Comparison of ENCODE assay signal across 20 mouse cellular contexts in genomic region chr8:108883381-108883780, GRCm38 (mm10).
A peak's percentile ranks its signal among the peaks of the same experiment; 100 is the strongest.
DNase-seq lines count a peak whose midpoint lies in the region; ATAC-seq and TF ChIP-seq lines count a peak whose summit lies in the region.
"Had no signal": no experiment of that assay in that cellular context is flagged by ENCODE, and none has a peak within 500 bp of the region (broad histone marks: within the 10 kb centered on the region; RNA-seq: fewer than 3 reads in every experiment).

No protein-coding gene starts in this region.

- H3K9me3 ChIP-seq in hindbrain, embryonic 10.5 days = no peaks in the 10 kb centered on the region
- no peaks in the 10 kb centered on the region for H3K9me3 ChIP-seq in hindbrain, embryonic 13.5 days
- H3K9me3 ChIP-seq in midbrain, embryonic 10.5 days (replicated peaks) = no peaks in the 10 kb centered on the region
- H3K9me3 ChIP-seq in midbrain, embryonic 11.5 days (ENCODE audit: control insufficient read depth, low read length) = no peaks in the 10 kb centered on the region
- no peaks in the 10 kb centered on the region for H3K9me3 ChIP-seq in stomach, postnatal 0 days (ENCODE audit: control insufficient read depth, low read length)
- H3K9me3 ChIP-seq: limb, embryonic 12.5 days; liver, embryonic 13.5 days had no signal

- no peak for TF ChIP-seq EP300 in stomach, postnatal 0 days (optimal IDR thresholded peaks at IDR 0.05)

- TF ChIP-seq CTCF in stomach, postnatal 0 days (IDR thresholded peaks at IDR 0.05; ENCODE audit: low read depth) = peak; percentile 50

- no peak overlapping the region for H3K4me2 ChIP-seq in hindbrain, embryonic 13.5 days
- no peak overlapping the region for H3K4me2 ChIP-seq in midbrain, embryonic 11.5 days
- no peak overlapping the region for H3K4me2 ChIP-seq in stomach, postnatal 0 days (replicated peaks; ENCODE audit: low read depth)
- H3K4me2 ChIP-seq: limb, embryonic 12.5 days; liver, embryonic 13.5 days had no signal

- WGBS in hindbrain, embryonic 10.5 days = 85% methylated on average over 6 of the region's 6 CpGs
- 86% methylated on average over 6 of the region's 6 CpGs for WGBS in hindbrain, embryonic 13.5 days
- 84% methylated on average over 6 of the region's 6 CpGs for WGBS in midbrain, embryonic 10.5 days
- 92% methylated on average over 6 of the region's 6 CpGs for WGBS in midbrain, embryonic 11.5 days
- WGBS in stomach, postnatal 0 days = 59% methylated on average over 6 of the region's 6 CpGs

- no peak overlapping the region for H3K4me3 ChIP-seq in hindbrain, embryonic 10.5 days
- no peak overlapping the region for H3K4me3 ChIP-seq in hindbrain, embryonic 13.5 days
- no peak overlapping the region for H3K4me3 ChIP-seq in midbrain, embryonic 10.5 days
- no peak overlapping the region for H3K4me3 ChIP-seq in midbrain, embryonic 11.5 days (ENCODE audit: low read depth, low read length)
- no peak overlapping the region for H3K4me3 ChIP-seq in stomach, postnatal 0 days (ENCODE audit: low read depth, low read length)
- H3K4me3 ChIP-seq: limb, embryonic 12.5 days; liver, embryonic 13.5 days had no signal

- ATAC-seq in hindbrain, embryonic 13.5 days (ENCODE audit: low FRiP score) = no peak
- no peak for ATAC-seq in midbrain, embryonic 11.5 days (ENCODE audit: low FRiP score)
- ATAC-seq in stomach, postnatal 0 days (ENCODE audit: low FRiP score, low TSS enrichment) = no peak
- ATAC-seq: CD4-positive, CD25-positive, alpha-beta regulatory T cell, adult 4 months; forebrain, postnatal 0 days; Patski had no signal

- H3K4me1 ChIP-seq in hindbrain, embryonic 10.5 days (replicated peaks) = peaks cover 60% of the 10 kb centered on the region
- peaks cover 50% of the 10 kb centered on the region for H3K4me1 ChIP-seq in hindbrain, embryonic 13.5 days (replicated peaks)
- H3K4me1 ChIP-seq in midbrain, embryonic 10.5 days = peaks cover 63% of the 10 kb centered on the region
- peaks cover 20% of the 10 kb centered on the region for H3K4me1 ChIP-seq in midbrain, embryonic 11.5 days (ENCODE audit: control insufficient read depth, insufficient read depth, low read length)
- H3K4me1 ChIP-seq in stomach, postnatal 0 days (replicated peaks; ENCODE audit: control insufficient read depth, insufficient read depth) = peaks cover 6% of the 10 kb centered on the region

- H3K27ac ChIP-seq in hindbrain, embryonic 10.5 days = peak overlapping the region; percentile 35; the same call in 1 of the 2 replicates
- no peak overlapping the region for H3K27ac ChIP-seq in hindbrain, embryonic 13.5 days
- H3K27ac ChIP-seq in midbrain, embryonic 10.5 days (replicated peaks) = 0 out of 2 replicates have a peak overlapping the region, but pooled peaks have one; percentile 13
- no peak overlapping the region for H3K27ac ChIP-seq in midbrain, embryonic 11.5 days (ENCODE audit: low read depth, low read length)
- H3K27ac ChIP-seq in stomach, postnatal 0 days (replicated peaks) = no peak overlapping the region
- H3K27ac ChIP-seq: liver, embryonic 13.5 days; macrophage had no signal

- H3K36me3 ChIP-seq in hindbrain, embryonic 10.5 days = peaks cover 17% of the 10 kb centered on the region; the same call in 1 of the 2 replicates
- no peaks in the 10 kb centered on the region for H3K36me3 ChIP-seq in hindbrain, embryonic 13.5 days
- peaks cover 32% of the 10 kb centered on the region for H3K36me3 ChIP-seq in midbrain, embryonic 10.5 days
- no peaks in the 10 kb centered on the region for H3K36me3 ChIP-seq in midbrain, embryonic 11.5 days (ENCODE audit: control insufficient read depth, insufficient read depth, low read length)
- no peaks in the 10 kb centered on the region for H3K36me3 ChIP-seq in stomach, postnatal 0 days (ENCODE audit: control insufficient read depth, insufficient read depth, low read length)
- H3K36me3 ChIP-seq: liver, embryonic 13.5 days had no signal

- no peak overlapping the region for H3K9ac ChIP-seq in hindbrain, embryonic 13.5 days
- H3K9ac ChIP-seq in midbrain, embryonic 11.5 days (ENCODE audit: low read length) = no peak overlapping the region
- no peak overlapping the region for H3K9ac ChIP-seq in stomach, postnatal 0 days (ENCODE audit: low read length)
- H3K9ac ChIP-seq: forebrain, postnatal 0 days; limb, embryonic 12.5 days; liver, embryonic 13.5 days had no signal

- H3K27me3 ChIP-seq in hindbrain, embryonic 10.5 days (ENCODE audit: insufficient read depth, poor library complexity, severe bottlenecking) = no peaks in the 10 kb centered on the region; the same call in 1 of the 2 replicates
- H3K27me3 ChIP-seq in hindbrain, embryonic 13.5 days = 0 out of 2 replicates have a peak, but pooled peaks cover under 1% of the 10 kb centered on the region
- peaks cover 8% of the 10 kb centered on the region; the same call in 1 of the 2 replicates for H3K27me3 ChIP-seq in midbrain, embryonic 10.5 days (ENCODE audit: low read depth, poor library complexity, severe bottlenecking)
- no peaks in the 10 kb centered on the region; the same call in 1 of the 2 replicates for H3K27me3 ChIP-seq in midbrain, embryonic 11.5 days (ENCODE audit: control insufficient read depth, insufficient read depth, low read length)
- no peaks in the 10 kb centered on the region for H3K27me3 ChIP-seq in stomach, postnatal 0 days (ENCODE audit: control insufficient read depth, insufficient read depth, low read length)
- H3K27me3 ChIP-seq: limb, embryonic 12.5 days; liver, embryonic 13.5 days; Patski had no signal

- no peak for DNase-seq in hindbrain, embryonic 10.5 days (ENCODE audit: low spot score)
- DNase-seq in midbrain, embryonic 10.5 days (ENCODE audit: low spot score) = no peak
- no peak for DNase-seq in midbrain, embryonic 11.5 days (ENCODE audit: low spot score, missing footprints)
- peak; percentile 39 for DNase-seq in Muller cell, postnatal 12 days (ENCODE audit: inconsistent ontology term)
- peak; percentile 52 for DNase-seq in stomach, postnatal 0 days (ENCODE audit: low spot score)
- DNase-seq in layer of hippocampus, postnatal 10 days (ENCODE audit: low spot score in 2 of 2) = no peak
- DNase-seq: cerebellum, adult 11-12 months; cerebellum, postnatal 10 days; forebrain, postnatal 0 days; gastrocnemius, postnatal 25 days; heart, adult 18-20 months; kidney, adult 2 months; kidney, postnatal 10 days; liver, embryonic 13.5 days; lung, adult 2 months had no signal

Comparison
In these comparisons a context has a peak if more than half of its experiments do, and no peak if none do; other contexts are left out.
1. H3K27ac ChIP-seq: peak in hindbrain, embryonic 10.5 days (single experiment) and midbrain, embryonic 10.5 days (single experiment); none in hindbrain, embryonic 13.5 days (single experiment), midbrain, embryonic 11.5 days (single experiment) and stomach, postnatal 0 days (single experiment).
2. DNase-seq: peak in Muller cell, postnatal 12 days (single experiment) and stomach, postnatal 0 days (single experiment); none in hindbrain, embryonic 10.5 days (single experiment), midbrain, embryonic 10.5 days (single experiment), midbrain, embryonic 11.5 days (single experiment) and layer of hippocampus, postnatal 10 days (0 of 2).